Mouse (Mus musculus) kidney, embryonic 16.5 days (tissue): ENCODE results near the gene Gpr142. TPM values are rescaled to one million over a fixed set of nuclear protein-coding genes. Genes with fewer than 3 reads are reported as not detected.

Experiments
- ATAC-seq: fragments of 200-750 bp; cut with Nextera tagmentation; 2 replicates; pipeline ENCODE4 v1.8.0; 2017; ENCODE audit warnings: moderate TSS enrichment; ENCODE audit not compliant: low FRiP score, low TSS enrichment
- H3K27ac ChIP-seq: fragments of 300-500 bp; sonication (generic); 2 replicates; pipeline ENCODE4 v1.5.1; 2014; ENCODE audit warnings: low read length
- H3K27me3 ChIP-seq: fragments of 300-500 bp; sonication (generic); 2 replicates; pipeline ENCODE4 v1.6.1; 2014; ENCODE audit warnings: low read length, control low read depth, mixed read lengths; ENCODE audit not compliant: insufficient read depth
- H3K36me3 ChIP-seq: fragments of 300-500 bp; sonication (generic); 2 replicates; pipeline ENCODE4 v1.6.1; 2014; ENCODE audit warnings: low read length, control low read depth, mixed read lengths; ENCODE audit not compliant: insufficient read depth
- H3K4me1 ChIP-seq: fragments of 300-500 bp; sonication (generic); 2 replicates; pipeline ENCODE4 v1.6.1; 2014; ENCODE audit warnings: low read length, control low read depth, mixed read lengths; ENCODE audit not compliant: insufficient read depth
- H3K4me2 ChIP-seq: fragments of 300-500 bp; sonication (generic); replicated peaks from 2 replicates; pipeline ENCODE4 v1.6.1; 2014; ENCODE audit warnings: low read depth, low read length
- H3K4me3 ChIP-seq: fragments of 300-500 bp; sonication (generic); 2 replicates; pipeline ENCODE4 v1.5.1; 2014; ENCODE audit warnings: mild to moderate bottlenecking, low read length
- H3K9ac ChIP-seq: fragments of 300-500 bp; sonication (generic); replicated peaks from 2 replicates; pipeline ENCODE4 v1.6.1; 2014; ENCODE audit warnings: low read length
- H3K9me3 ChIP-seq: fragments of 300-500 bp; sonication (generic); 2 replicates; pipeline ENCODE4 v1.6.1; 2016; ENCODE audit warnings: low read length, control low read depth
- WGBS: fragments of 180-500 bp; shearing (Covaris S2); extraction: QIAGEN DNeasy Blood & Tissue Kit; methylation state at CpG from one replicate; pipeline ENCODE4 v1.1.7; 2014; 5-methylcytosine and 5-hydroxymethylcytosine counted together
- polyA plus RNA-seq: library from polyadenylated mRNA; unstranded; fragments of >200 nt; fragmentation: Nextera tagmentation; extraction: Ambion mirVana; gene quantifications from 2 replicates; pipeline ENCODE4 v1.2.1, GENCODE M21; 2015

Gene Gpr142
- polyA plus RNA-seq, 1 experiment from 2014 or later: not detected

- H3K4me3 ChIP-seq: no peak overlapping the region
- H3K9ac ChIP-seq: no peak overlapping the region
- H3K36me3 ChIP-seq: no peaks in the 10 kb centered on the region
- ATAC-seq: no peak
- no peak overlapping the region for H3K27ac ChIP-seq
- WGBS: 21% methylated on average over 9 of the region's 9 CpGs
- no peak overlapping the region; the same call in 1 of the 2 replicates for H3K4me2 ChIP-seq
- peaks cover 92% of the 10 kb centered on the region for H3K27me3 ChIP-seq
- H3K4me1 ChIP-seq: peaks cover 37% of the 10 kb centered on the region
- no peaks in the 10 kb centered on the region for H3K9me3 ChIP-seq
Observed at GRCm38 (mm10) chr11:114789716-114790115, 9.0 kb upstream of the Gpr142 start.

GRCm38 (mm10) chr11:114790171-114790570, 8.6 kb upstream of the Gpr142 start:
- Histone ChIP-seq H3K4me2 (no peak overlapping the region), H3K9ac (no peak overlapping the region), H3K4me1 (peaks cover 42% of the 10 kb centered on the region), H3K27ac (no peak overlapping the region), H3K4me3 (no peak overlapping the region), H3K9me3 (no peaks in the 10 kb centered on the region), H3K36me3 (no peaks in the 10 kb centered on the region), H3K27me3 (peaks cover 88% of the 10 kb centered on the region)
- 71% methylated on average over 12 of the region's 12 CpGs for WGBS
- ATAC-seq: no peak

GRCm38 (mm10) chr11:114790841-114791240, 7.9 kb upstream of the Gpr142 start:
- Histone ChIP-seq H3K9me3 (no peaks in the 10 kb centered on the region), H3K36me3 (no peaks in the 10 kb centered on the region), H3K4me2 (no peak overlapping the region), H3K9ac (no peak overlapping the region), H3K27ac (no peak overlapping the region), H3K4me3 (no peak overlapping the region), H3K27me3 (peaks cover 81% of the 10 kb centered on the region), H3K4me1 (peaks cover 46% of the 10 kb centered on the region)
- 31% methylated on average over 4 of the region's 4 CpGs for WGBS
- no peak for ATAC-seq

- 3% methylated on average over 48 of the region's 50 CpGs for WGBS
- Histone ChIP-seq H3K27me3 (peaks cover 75% of the 10 kb centered on the region), H3K9ac (peak overlapping the region; percentile 57), H3K9me3 (no peaks in the 10 kb centered on the region), H3K27ac (no peak overlapping the region), H3K4me1 (peaks cover 45% of the 10 kb centered on the region), H3K36me3 (no peaks in the 10 kb centered on the region), H3K4me3 (peak overlapping the region; percentile 50), H3K4me2 (peak overlapping the region; percentile 87)
- no peak for ATAC-seq
Observed at GRCm38 (mm10) chr11:114791351-114791889, 7.3 kb upstream of the Gpr142 start.

GRCm38 (mm10) chr11:114791891-114792411, 6.8 kb upstream of the Gpr142 start:
- Histone ChIP-seq H3K4me1 (peaks cover 44% of the 10 kb centered on the region), H3K27me3 (peaks cover 70% of the 10 kb centered on the region), H3K27ac (no peak overlapping the region), H3K9ac (peak overlapping the region; percentile 57), H3K36me3 (no peaks in the 10 kb centered on the region), H3K4me2 (peak overlapping the region; percentile 87), H3K4me3 (peak overlapping the region; percentile 50), H3K9me3 (no peaks in the 10 kb centered on the region)
- WGBS: 1% methylated on average over 59 of the region's 59 CpGs
- ATAC-seq: no peak

- Histone ChIP-seq H3K9me3 (no peaks in the 10 kb centered on the region), H3K27ac (no peak overlapping the region), H3K4me1 (peaks cover 44% of the 10 kb centered on the region), H3K4me2 (no peak overlapping the region), H3K36me3 (no peaks in the 10 kb centered on the region), H3K9ac (no peak overlapping the region), H3K27me3 (peaks cover 59% of the 10 kb centered on the region), H3K4me3 (no peak overlapping the region)
- 56% methylated on average over 5 of the region's 5 CpGs for WGBS
- no peak for ATAC-seq
Observed at GRCm38 (mm10) chr11:114792931-114793494, 5.7 kb upstream of the Gpr142 start.

- H3K4me2 ChIP-seq: no peak overlapping the region
- H3K4me1 ChIP-seq: peaks cover 44% of the 10 kb centered on the region
- ATAC-seq: no peak
- WGBS: 60% methylated on average over 19 of the region's 19 CpGs
- peaks cover 51% of the 10 kb centered on the region for H3K27me3 ChIP-seq
- no peaks in the 10 kb centered on the region for H3K9me3 ChIP-seq
- no peaks in the 10 kb centered on the region for H3K36me3 ChIP-seq
- no peak overlapping the region for H3K9ac ChIP-seq
- no peak overlapping the region for H3K4me3 ChIP-seq
- no peak overlapping the region for H3K27ac ChIP-seq
Observed at GRCm38 (mm10) chr11:114793868-114794545, 4.7 kb upstream of the Gpr142 start.

GRCm38 (mm10) chr11:114794691-114795090, 4.0 kb upstream of the Gpr142 start:
- Histone ChIP-seq H3K9me3 (no peaks in the 10 kb centered on the region), H3K4me2 (peak overlapping the region; percentile 57), H3K36me3 (no peaks in the 10 kb centered on the region), H3K27ac (0 out of 2 replicates have a peak overlapping the region, but pooled peaks have one; percentile 19), H3K27me3 (peaks cover 44% of the 10 kb centered on the region), H3K4me3 (no peak overlapping the region), H3K4me1 (peaks cover 38% of the 10 kb centered on the region), H3K9ac (no peak overlapping the region)
- WGBS: 55% methylated on average over 4 of the region's 4 CpGs
- no peak for ATAC-seq

- Histone ChIP-seq H3K27me3 (peaks cover 38% of the 10 kb centered on the region), H3K36me3 (no peaks in the 10 kb centered on the region), H3K4me3 (peak overlapping the region; percentile 42), H3K4me2 (peak overlapping the region; percentile 57), H3K9me3 (no peaks in the 10 kb centered on the region), H3K9ac (no peak overlapping the region), H3K4me1 (peaks cover 38% of the 10 kb centered on the region), H3K27ac (0 out of 2 replicates have a peak overlapping the region, but pooled peaks have one; percentile 19)
- WGBS: 1% methylated on average over 7 of the region's 7 CpGs
- ATAC-seq: peak; percentile 87
Observed at GRCm38 (mm10) chr11:114795231-114795746, 3.4 kb upstream of the Gpr142 start.
